Mouse (Mus musculus) neural tube, embryonic 13.5 days (tissue): ENCODE results near the gene Bex2. TPM values are rescaled to one million over a fixed set of nuclear protein-coding genes. Genes with fewer than 3 reads are reported as not detected.
"Not testable (repeated sequence)": the region's sequence is repeated elsewhere in the genome, so short reads cannot be mapped to it uniquely, and the experiment has no call there.

Experiments used
- ATAC-seq: fragments of 200-750 bp; cut with Nextera tagmentation; 2 replicates; pipeline ENCODE4 v1.8.0; 2017; ENCODE audit warnings: low read depth, mild to moderate bottlenecking, moderate TSS enrichment, moderate library complexity
- H3K27ac ChIP-seq: fragments of 300-500 bp; sonication (generic); replicated peaks from 2 replicates; pipeline ENCODE4 v1.5.1; 2015; ENCODE audit warnings: moderate library complexity, mild to moderate bottlenecking, inconsistent platforms
- H3K27me3 ChIP-seq: fragments of 300-500 bp; sonication (generic); 2 replicates; pipeline ENCODE4 v1.6.1; 2015; ENCODE audit warnings: mild to moderate bottlenecking, inconsistent platforms
- H3K36me3 ChIP-seq: fragments of 300-500 bp; sonication (generic); 2 replicates; pipeline ENCODE4 v1.6.1; 2015; ENCODE audit warnings: mild to moderate bottlenecking, inconsistent platforms
- H3K4me1 ChIP-seq: fragments of 300-500 bp; sonication (generic); replicated peaks from 2 replicates; pipeline ENCODE4 v1.6.1; 2015; ENCODE audit warnings: inconsistent platforms
- H3K4me2 ChIP-seq: fragments of 300-500 bp; sonication (generic); 2 replicates; pipeline ENCODE4 v1.6.1; 2015; ENCODE audit warnings: inconsistent platforms, mild to moderate bottlenecking, moderate library complexity
- H3K4me3 ChIP-seq: fragments of 300-500 bp; sonication (generic); 2 replicates; pipeline ENCODE4 v1.5.1; 2015; ENCODE audit warnings: mild to moderate bottlenecking, inconsistent platforms
- H3K9ac ChIP-seq: fragments of 300-500 bp; sonication (generic); 2 replicates; pipeline ENCODE4 v1.6.1; 2015; ENCODE audit warnings: moderate library complexity, mild to moderate bottlenecking, inconsistent platforms
- H3K9me3 ChIP-seq: fragments of 300-500 bp; sonication (generic); 2 replicates; pipeline ENCODE4 v1.6.1; 2016; ENCODE audit warnings: inconsistent platforms
- WGBS: fragments of 180-500 bp; shearing (Covaris S2); methylation state at CpG from one replicate; pipeline ENCODE4 v1.1.7; 2015; 5-methylcytosine and 5-hydroxymethylcytosine counted together
- polyA plus RNA-seq: library from polyadenylated mRNA; unstranded; fragments of >200 nt; fragmentation: Nextera tagmentation; extraction: Ambion mirVana; gene quantifications from 2 replicates; pipeline ENCODE4 v1.2.1, GENCODE M21; 2015

Bex2 gene
- polyA plus RNA-seq, 1 experiment from 2014 or later, result 590 TPM

GRCm38 (mm10) chrX:136051219-136051618 is 16.8 kb downstream of the Bex2 start:
- no peaks in the 10 kb centered on the region for H3K36me3 ChIP-seq
- H3K27ac ChIP-seq, result no peak overlapping the region
- H3K9me3 ChIP-seq, result no peaks in the 10 kb centered on the region
- no peaks in the 10 kb centered on the region for H3K4me1 ChIP-seq
- no peak overlapping the region for H3K4me3 ChIP-seq
- no peaks in the 10 kb centered on the region; the same call in 1 of the 2 replicates for H3K27me3 ChIP-seq
- no peak overlapping the region for H3K4me2 ChIP-seq
- no peak for ATAC-seq
- H3K9ac ChIP-seq, result no peak overlapping the region
- 80% methylated on average over 2 of the region's 2 CpGs for WGBS

GRCm38 (mm10) chrX:136047528-136047927 is 20.5 kb downstream of the Bex2 start:
- 18% methylated on average over 5 of the region's 5 CpGs for WGBS
- ATAC-seq, result no peak

GRCm38 (mm10) chrX:136043726-136044125 is 24.3 kb downstream of the Bex2 start:
- Histone ChIP-seq H3K27ac (no peak overlapping the region), H3K27me3 (peaks cover 9% of the 10 kb centered on the region), H3K4me1 (no peaks in the 10 kb centered on the region), H3K4me3 (no peak overlapping the region), H3K4me2 (no peak overlapping the region), H3K36me3 (no peaks in the 10 kb centered on the region), H3K9me3 (no peaks in the 10 kb centered on the region), H3K9ac (no peak overlapping the region)
- ATAC-seq, result no peak
- 95% methylated on average over 1 of the region's 1 CpGs for WGBS

More at GRCm38 (mm10) chrX:136047528-136047927, 20.5 kb downstream of the Bex2 start:
- Histone ChIP-seq H3K9me3 (no peaks in the 10 kb centered on the region), H3K36me3 (no peaks in the 10 kb centered on the region), H3K27ac (no peak overlapping the region), H3K4me3 (no peak overlapping the region), H3K4me1 (no peaks in the 10 kb centered on the region), H3K4me2 (no peak overlapping the region), H3K9ac (no peak overlapping the region), H3K27me3 (peaks cover 4% of the 10 kb centered on the region)

GRCm38 (mm10) chrX:136032799-136033763 is 35.0 kb downstream of the Bex2 start, which contains the start of gene Arxes1:
Arxes1 (plus strand) TSS chrX:136033367.
- H3K27ac ChIP-seq, H3K4me1 ChIP-seq, H3K9me3 ChIP-seq, H3K36me3 ChIP-seq, H3K27me3 ChIP-seq: not testable (repeated sequence)
- Histone ChIP-seq H3K4me2 (peak within 1 kb of the TSS; percentile 53), H3K4me3 (peak within 1 kb of the TSS; percentile 34), H3K9ac (0 out of 2 replicates have a peak within 1 kb of the TSS, but pooled peaks have one; percentile 31)
- peak; percentile 94 for ATAC-seq
- WGBS, result 38% methylated on average over 1 of the region's 49 CpGs

- Histone ChIP-seq H3K27me3 (peaks cover 10% of the 10 kb centered on the region), H3K36me3 (no peaks in the 10 kb centered on the region), H3K9ac (no peak overlapping the region), H3K4me1 (no peaks in the 10 kb centered on the region), H3K27ac (no peak overlapping the region), H3K4me3 (no peak overlapping the region), H3K4me2 (no peak overlapping the region), H3K9me3 (no peaks in the 10 kb centered on the region)
- WGBS, result 40% methylated on average over 1 of the region's 1 CpGs
- ATAC-seq, result no peak
These were observed 37.7 kb downstream of the Bex2 start for GRCm38 (mm10) chrX:136030331-136030730.

Other genes starting within 250 kb of the Bex2 start
- 113 and 127 TPM in 2 replicates for gene Gprasp2, start 229.2 kb downstream of the Bex2 start, polyA plus RNA-seq
- gene Arxes2, start 74.4 kb downstream of the Bex2 start, polyA plus RNA-seq, result 222 and 228 TPM in 2 replicates
- 96.5 and 98.0 TPM in 2 replicates for gene Arxes1, start 34.9 kb downstream of the Bex2 start, polyA plus RNA-seq
- gene Nxf3, start 17.0 kb upstream of the Bex2 start, polyA plus RNA-seq, result not detected in 2 replicates
- gene Bex4, start 70.8 kb upstream of the Bex2 start, polyA plus RNA-seq, result 97.9 and 101 TPM in 2 replicates
- gene Tceal8, start 104.1 kb upstream of the Bex2 start, polyA plus RNA-seq, result 152 and 172 TPM in 2 replicates
- 20.8 and 22.7 TPM in 2 replicates for gene Tceal5, start 135.6 kb upstream of the Bex2 start, polyA plus RNA-seq
- gene Tceal7, start 146.5 kb upstream of the Bex2 start, polyA plus RNA-seq, result 5.5 and 9.5 TPM in 2 replicates
- 191 and 193 TPM in 2 replicates for gene Bex1, start 147.3 kb upstream of the Bex2 start, polyA plus RNA-seq
- gene Tceal9, start 176.8 kb upstream of the Bex2 start, polyA plus RNA-seq, result 303 and 387 TPM in 2 replicates
- gene Bex3, start 202.0 kb upstream of the Bex2 start, polyA plus RNA-seq, result 703 and 734 TPM in 2 replicates